Mouse (Mus musculus) liver, postnatal 0 days (tissue): Measurements from ENCODE around the gene Camta1. TPM values are rescaled to one million over a fixed set of nuclear protein-coding genes. Genes with fewer than 3 reads are reported as not detected.
A peak's percentile ranks its signal among the peaks of the same experiment; 100 is the strongest.

Experiments used
- ATAC-seq: fragments of 200-750 bp; cut with Nextera tagmentation; 2 replicates; pipeline ENCODE4 v1.8.0; 2017; ENCODE audit warnings: mild to moderate bottlenecking, moderate library complexity
- DNase-seq: peaks from one replicate; pipeline ENCODE4 v3.0.0-alpha.2; 2016
- H3K27ac ChIP-seq: fragments of 300-500 bp; sonication (generic); 2 replicates; pipeline ENCODE4 v1.5.1; 2014; ENCODE audit warnings: antibody characterized with exemption, moderate library complexity, mild to moderate bottlenecking, low read depth
- H3K27me3 ChIP-seq: fragments of 300-500 bp; sonication (generic); 2 replicates; pipeline ENCODE4 v1.6.1; 2014; ENCODE audit warnings: low read length, control low read depth, mixed read lengths; ENCODE audit not compliant: insufficient read depth
- H3K36me3 ChIP-seq: fragments of 300-500 bp; sonication (generic); replicated peaks from 2 replicates; pipeline ENCODE4 v1.6.1; 2014; ENCODE audit warnings: mild to moderate bottlenecking, control low read depth, low read length, moderate library complexity, mixed read lengths; ENCODE audit not compliant: insufficient read depth
- H3K4me1 ChIP-seq: fragments of 300-500 bp; sonication (generic); 2 replicates; pipeline ENCODE4 v1.6.1; 2014; ENCODE audit warnings: antibody characterized with exemption, mild to moderate bottlenecking, control low read depth; ENCODE audit not compliant: insufficient read depth
- H3K4me2 ChIP-seq: fragments of 300-500 bp; sonication (generic); 2 replicates; pipeline ENCODE4 v1.6.1; 2014; ENCODE audit warnings: low read depth, mild to moderate bottlenecking, low read length, moderate library complexity, mixed read lengths
- H3K4me3 ChIP-seq: fragments of 300-500 bp; sonication (generic); 2 replicates; pipeline ENCODE4 v1.5.1; 2014; ENCODE audit warnings: low read depth, low read length
- H3K9ac ChIP-seq: fragments of 300-500 bp; sonication (generic); replicated peaks from 2 replicates; pipeline ENCODE4 v1.6.1; 2014; ENCODE audit warnings: mild to moderate bottlenecking, moderate library complexity
- H3K9me3 ChIP-seq: fragments of 300-500 bp; sonication (generic); 2 replicates; pipeline ENCODE4 v1.6.1; 2016; ENCODE audit warnings: mild to moderate bottlenecking, control low read depth, low read length, mixed read lengths
- CTCF ChIP-seq: sonication (generic); IDR thresholded peaks from 2 replicates; pipeline ENCODE4 v1.5.1; 2016; ENCODE audit warnings: antibody characterized with exemption, low read depth
- EP300 ChIP-seq: IDR thresholded peaks from 2 replicates; pipeline ENCODE4 v1.6.1; 2016; ENCODE audit warnings: antibody characterized with exemption, low read depth, mild to moderate bottlenecking
- WGBS: fragments of 180-500 bp; shearing (Covaris S2); extraction: QIAGEN DNeasy Blood & Tissue Kit; methylation state at CpG from one replicate; pipeline ENCODE4 v1.1.7; 2014; ENCODE audit not compliant: insufficient replicate concordance; 5-methylcytosine and 5-hydroxymethylcytosine counted together
- polyA plus RNA-seq: library from polyadenylated mRNA; unstranded; fragments of >200 nt; fragmentation: Nextera tagmentation; extraction: Ambion mirVana; gene quantifications from 2 replicates; pipeline ENCODE4 v1.2.1, GENCODE M21; 2015

Gene Camta1
- polyA plus RNA-seq, 1 experiment from 2014 or later: 48.3 TPM

- no peaks in the 10 kb centered on the region for H3K9me3 ChIP-seq
Measured at GRCm38 (mm10) chr4:151051162-151051561, 810.5 kb downstream of the Camta1 start.

DNA sequence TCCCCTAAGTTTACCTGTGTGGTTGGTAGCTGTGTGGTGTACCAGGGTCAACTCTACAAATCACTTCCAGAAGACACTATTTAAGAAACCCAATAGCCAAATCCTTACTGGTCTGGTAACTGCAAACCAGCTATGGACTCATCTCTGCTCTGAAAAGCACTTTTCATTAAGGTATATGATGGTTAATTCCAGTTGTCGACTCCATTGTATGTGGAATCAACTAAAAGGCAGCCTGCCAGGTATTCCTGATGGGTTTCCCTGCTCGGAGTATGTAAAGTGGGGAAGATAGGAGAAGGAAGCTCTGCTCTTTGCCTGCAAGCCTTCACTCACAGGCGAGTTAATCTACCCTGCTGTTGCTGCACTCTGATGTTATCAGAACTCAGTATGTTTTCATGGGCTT, 815.2 kb downstream of the Camta1 start:
- no peaks in the 10 kb centered on the region for H3K9me3 ChIP-seq
- WGBS: 77% methylated on average over 3 of the region's 3 CpGs

More at GRCm38 (mm10) chr4:151051162-151051561, 810.5 kb downstream of the Camta1 start:
- WGBS: 73% methylated on average over 1 of the region's 1 CpGs
- ATAC-seq: no peak
- Histone ChIP-seq H3K4me1 (peaks cover 3% of the 10 kb centered on the region), H3K27me3 (no peaks in the 10 kb centered on the region), H3K36me3 (peaks cover 49% of the 10 kb centered on the region), H3K4me3 (no peak overlapping the region), H3K27ac (no peak overlapping the region), H3K9ac (no peak overlapping the region), H3K4me2 (no peak overlapping the region)
- no peak for TF ChIP-seq CTCF
- no peak; the same call in 1 of the 2 replicates for TF ChIP-seq EP300
- no peak for DNase-seq

DNA sequence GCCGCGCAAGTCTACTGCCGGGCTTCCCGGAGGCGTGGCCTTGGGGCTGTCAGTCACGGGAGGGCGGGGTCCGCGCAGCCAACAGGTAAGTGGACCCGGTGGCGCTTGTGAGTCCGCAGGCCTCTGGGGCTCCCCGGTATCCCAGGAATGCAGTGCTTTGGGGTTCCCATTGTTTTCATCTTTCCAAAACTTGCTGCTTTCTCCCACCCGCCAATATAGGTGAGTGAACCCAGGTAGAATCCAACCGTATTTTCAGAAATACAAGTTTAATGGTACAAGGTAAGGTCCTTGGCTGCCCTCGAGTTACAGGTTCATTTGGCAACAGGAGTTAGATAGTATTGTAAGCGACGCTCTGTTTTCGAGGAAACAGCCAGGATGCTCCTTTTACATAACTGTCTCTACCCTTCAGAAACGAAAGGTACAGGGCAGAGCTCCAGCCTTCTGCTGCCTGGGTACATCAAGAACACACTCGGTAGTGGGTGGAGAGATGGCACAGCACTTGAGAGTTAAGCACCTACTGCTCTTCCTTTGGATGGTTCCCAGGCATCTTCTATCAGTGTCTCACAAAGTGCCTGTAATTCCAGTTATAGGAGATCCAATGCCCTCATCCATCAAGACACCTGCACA, 816.6 kb downstream of the Camta1 start:
- Histone ChIP-seq H3K36me3 (peaks cover 17% of the 10 kb centered on the region), H3K4me1 (peaks cover 19% of the 10 kb centered on the region), H3K27me3 (no peaks in the 10 kb centered on the region), H3K9me3 (no peaks in the 10 kb centered on the region), H3K4me3 (peak overlapping the region; percentile 63), H3K4me2 (peak overlapping the region; percentile 99), H3K27ac (peak overlapping the region; percentile 53; the same call in 1 of the 2 replicates), H3K9ac (peak overlapping the region; percentile 74)
- ATAC-seq: peak; percentile 3; the same call in 1 of the 2 replicates
- TF ChIP-seq EP300: no peak
- no peak for TF ChIP-seq CTCF
- DNase-seq: no peak
- 5% methylated on average over 20 of the region's 21 CpGs for WGBS

More for the DNA sequence above, 815.2 kb downstream of the Camta1 start:
- Histone ChIP-seq H3K27me3 (no peaks in the 10 kb centered on the region), H3K4me2 (no peak overlapping the region), H3K4me1 (peaks cover 19% of the 10 kb centered on the region), H3K27ac (no peak overlapping the region), H3K36me3 (peaks cover 23% of the 10 kb centered on the region), H3K4me3 (no peak overlapping the region), H3K9ac (no peak overlapping the region)
- TF ChIP-seq CTCF (no peak), EP300 (no peak)
- DNase-seq (no peak), ATAC-seq (no peak)

DNA sequence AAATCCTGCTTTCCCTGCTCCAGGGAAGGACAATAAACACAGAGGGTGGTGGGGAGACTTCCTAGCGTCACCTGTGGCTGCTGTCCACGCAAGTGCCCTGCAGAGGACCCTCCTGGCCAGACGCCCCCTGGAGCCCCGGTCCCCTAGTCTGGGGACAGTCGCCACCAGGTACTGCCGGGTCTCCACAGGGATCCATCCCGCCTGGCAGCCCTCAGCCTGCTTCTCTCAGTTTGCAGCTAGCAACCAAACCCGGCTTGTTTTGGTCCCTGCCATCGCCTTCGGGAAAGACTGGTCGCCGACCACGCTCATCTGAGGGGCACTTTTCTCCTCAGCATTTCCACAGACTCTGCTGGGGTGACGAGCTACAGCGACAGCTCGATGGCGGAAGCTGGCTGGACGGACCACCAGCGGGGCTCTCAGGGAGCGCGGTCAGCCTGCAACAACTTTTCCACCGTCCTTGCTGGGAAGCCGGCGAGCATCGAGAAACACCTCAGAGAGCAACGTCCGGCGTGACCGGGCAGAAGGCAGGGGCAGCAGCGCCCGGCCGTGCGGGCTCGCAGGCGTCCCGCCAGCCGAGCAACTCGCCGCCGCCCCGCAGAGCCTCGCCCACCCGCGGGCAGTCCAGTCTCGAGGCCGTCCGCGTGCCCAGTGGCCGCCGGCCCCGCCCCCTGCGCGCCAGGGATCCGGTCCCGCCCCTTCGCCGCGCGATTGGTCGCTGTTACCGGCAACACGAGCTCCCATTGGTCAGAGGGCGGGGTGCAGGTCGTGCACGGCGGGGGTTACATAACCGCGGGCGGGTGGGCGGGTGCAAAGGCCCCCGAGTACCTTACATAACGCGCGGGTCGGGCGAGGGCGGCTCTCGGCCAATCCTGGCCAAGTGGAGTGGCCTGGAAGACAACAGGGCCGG, 817.4 kb downstream of the Camta1 start, which contains the start of gene Per3:
Per3 (minus strand) TSS at position 629 of the 907 bp plus-strand sequence.
- H3K4me3 ChIP-seq: peak within 1 kb of the TSS; percentile 63
- H3K4me2 ChIP-seq: peak within 1 kb of the TSS; percentile 99
- no peaks in the 10 kb centered on the region for H3K27me3 ChIP-seq
- WGBS: under 1% methylated on average over 71 of the region's 79 CpGs
- H3K9me3 ChIP-seq: no peaks in the 10 kb centered on the region
- ATAC-seq (peak; percentile 95), DNase-seq (peak; percentile 97)
- H3K4me1 ChIP-seq: peaks cover 19% of the 10 kb centered on the region
- TF ChIP-seq CTCF (no peak), EP300 (no peak)
- H3K9ac ChIP-seq: peak within 1 kb of the TSS; percentile 74
- peaks cover 10% of the 10 kb centered on the region for H3K36me3 ChIP-seq
- H3K27ac ChIP-seq: peak within 1 kb of the TSS; percentile 86

- DNase-seq: peak; percentile 18
- H3K36me3 ChIP-seq: peaks cover 7% of the 10 kb centered on the region
- no peaks in the 10 kb centered on the region for H3K27me3 ChIP-seq
- peaks cover 19% of the 10 kb centered on the region for H3K4me1 ChIP-seq
- H3K4me3 ChIP-seq: peak overlapping the region; percentile 63
- 48% methylated on average over 5 of the region's 5 CpGs for WGBS
- H3K9me3 ChIP-seq: no peaks in the 10 kb centered on the region
- peak overlapping the region; percentile 99 for H3K4me2 ChIP-seq
- H3K27ac ChIP-seq: no peak overlapping the region
- no peak overlapping the region for H3K9ac ChIP-seq
- TF ChIP-seq EP300 (no peak), CTCF (no peak)
- ATAC-seq: no peak
Measured at GRCm38 (mm10) chr4:151043281-151043680, 818.4 kb downstream of the Camta1 start.

GRCm38 (mm10) chr4:151041506-151041905, 820.2 kb downstream of the Camta1 start:
- peaks cover 19% of the 10 kb centered on the region for H3K4me1 ChIP-seq
- H3K27ac ChIP-seq: no peak overlapping the region
- WGBS: 84% methylated on average over 5 of the region's 5 CpGs
- H3K4me3 ChIP-seq: no peak overlapping the region
- ATAC-seq (no peak), DNase-seq (no peak)
- no peaks in the 10 kb centered on the region for H3K9me3 ChIP-seq
- peaks cover 2% of the 10 kb centered on the region; the same call in 1 of the 2 replicates for H3K36me3 ChIP-seq
- no peaks in the 10 kb centered on the region for H3K27me3 ChIP-seq
- H3K9ac ChIP-seq: no peak overlapping the region
- no peak for TF ChIP-seq EP300
- no peak for TF ChIP-seq CTCF
- no peak overlapping the region for H3K4me2 ChIP-seq
